Mouse (Mus musculus): ENCODE data around the gene Vmn2r117.
"Not testable (repeated sequence)": the region's sequence is repeated elsewhere in the genome, so short reads cannot be mapped to it uniquely, and the experiment has no call there.

The Vmn2r117 gene

DNA sequence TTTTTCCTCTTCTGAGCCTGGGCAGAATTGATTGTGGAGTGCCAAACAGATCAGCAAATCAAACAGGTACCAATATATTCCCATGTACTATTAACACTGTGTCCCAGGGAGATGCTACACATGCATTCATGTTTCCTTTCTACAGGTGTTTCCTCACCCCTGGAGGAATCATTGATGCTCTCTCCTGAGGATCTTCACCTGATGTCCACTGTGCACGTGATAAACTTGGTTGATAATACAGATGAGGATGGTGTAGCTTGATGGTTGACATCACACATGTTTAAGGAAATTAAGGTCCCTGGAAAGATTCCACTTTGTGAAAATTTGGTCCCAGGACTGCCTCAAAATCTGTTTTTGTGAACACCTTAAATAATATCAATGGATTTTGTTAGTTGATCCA is at the start of gene Vmn2r117:
Vmn2r117 (minus strand) TSS at position 101 of the 400 bp plus-strand sequence.
- in situ Hi-C loops (cut with MboI, MseI) = loop anchor here (5.0 kb wide), 2 partner anchors 132 to 167 kb away; partner anchors contain the start of gene Vmn2r114

DNA sequence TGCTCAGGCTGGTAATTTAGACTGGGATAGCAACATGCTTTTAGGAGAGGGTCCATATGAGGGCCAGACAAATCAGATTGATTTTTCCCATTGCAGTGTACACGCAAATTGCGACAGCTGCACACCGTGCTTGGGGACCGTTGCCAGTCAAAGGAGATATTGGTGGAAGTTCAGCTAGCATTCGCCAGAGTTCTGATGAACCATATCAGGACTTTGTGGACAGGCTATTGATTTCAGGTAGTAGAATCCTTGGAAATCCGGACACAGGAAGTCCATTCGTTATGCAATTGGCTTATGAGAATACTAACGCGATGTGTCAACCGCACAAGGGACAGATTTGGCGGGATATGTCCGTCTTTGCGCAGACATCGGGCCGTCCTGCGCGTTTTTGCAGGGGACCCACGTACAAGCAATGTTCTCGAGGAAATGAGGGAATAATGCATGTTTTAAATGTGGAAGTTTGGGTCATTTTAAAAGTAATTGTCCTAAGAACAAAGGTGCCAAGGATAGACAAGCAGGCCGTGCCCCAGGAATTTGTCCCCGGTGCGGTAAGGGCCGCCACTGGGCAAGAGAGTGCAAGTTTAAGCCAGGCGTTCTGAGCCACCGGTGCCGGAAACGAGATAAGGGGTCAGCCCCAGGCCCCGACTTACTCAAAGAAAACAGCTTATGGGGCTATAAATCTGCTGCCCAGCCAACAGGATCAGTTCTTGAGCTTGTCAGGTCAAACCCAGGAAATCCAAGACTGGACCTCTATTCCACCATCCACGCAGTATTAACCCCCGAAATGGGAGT is 43.6 kb upstream of the Vmn2r117 start:
- in situ Hi-C loops (cut with MboI, MseI) = not testable (repeated sequence)

DNA sequence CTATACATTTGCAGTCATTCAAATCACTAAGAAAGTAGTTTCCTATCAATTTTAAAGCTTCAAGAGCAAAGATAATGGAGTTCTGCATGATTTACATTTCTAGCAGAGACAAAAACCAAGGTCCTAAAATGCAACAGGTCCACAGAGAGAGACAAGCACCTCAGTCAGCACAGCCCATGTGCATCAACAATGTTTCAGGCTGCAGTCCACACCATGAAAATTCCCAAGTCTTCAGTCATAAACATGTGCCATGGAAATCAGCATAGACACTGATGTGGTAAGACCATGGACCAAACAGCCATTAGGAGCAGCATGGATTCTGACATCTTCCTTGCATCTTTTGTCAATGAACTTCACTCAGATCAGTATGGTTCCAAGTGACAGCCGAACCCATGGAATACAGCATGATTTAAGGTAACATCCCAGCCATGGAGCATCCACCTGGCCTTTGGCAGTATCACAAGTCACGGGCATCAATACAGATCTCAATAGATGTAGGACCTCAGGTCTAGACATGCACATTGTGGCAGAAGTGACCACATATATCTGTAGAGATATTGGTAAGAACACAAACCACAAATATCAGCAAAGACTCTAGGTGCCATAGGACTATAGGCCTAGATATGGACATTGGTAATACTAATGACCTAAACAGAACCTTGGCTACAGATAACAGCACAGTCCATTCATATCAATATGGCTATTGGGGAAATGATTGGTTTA is 39.4 kb upstream of the Vmn2r117 start:
- in situ Hi-C loops (cut with MboI, MseI) = no loop called here

DNA sequence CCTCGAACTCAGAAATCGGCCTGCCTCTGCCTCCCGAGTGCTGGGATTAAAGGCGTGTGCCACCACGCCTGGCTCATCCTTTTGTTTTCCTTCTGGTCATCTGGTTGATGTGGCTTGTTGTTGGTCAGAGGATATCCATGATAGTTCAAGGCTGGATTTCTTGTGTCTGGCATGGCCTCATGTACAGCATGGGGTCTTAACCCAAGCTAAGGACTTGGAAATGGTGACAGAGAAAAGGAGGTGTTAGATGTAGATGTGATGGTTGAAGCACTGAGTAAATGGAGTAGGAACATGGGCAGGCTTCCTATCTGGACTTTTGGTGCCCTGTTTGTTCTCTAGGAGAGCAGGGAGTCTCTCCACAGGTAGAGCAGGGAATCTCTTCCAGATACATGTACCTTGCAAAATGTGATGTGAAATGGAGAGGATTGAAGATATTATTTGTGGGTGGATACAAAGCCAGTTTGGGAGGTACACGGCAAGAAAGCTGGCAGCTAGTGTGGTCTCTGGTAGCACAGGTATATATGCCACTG is 46.3 kb downstream of the Vmn2r117 start:
- in situ Hi-C loops (cut with MboI, MseI) = loop anchor here (5.0 kb wide), 1 partner anchor 79 kb away; no protein-coding TSS in a partner anchor

Data from T-helper 2 cell (primary cell).